Mouse (Mus musculus): ENCODE data around the gene Rhbdd1.

The Rhbdd1 gene

DNA sequence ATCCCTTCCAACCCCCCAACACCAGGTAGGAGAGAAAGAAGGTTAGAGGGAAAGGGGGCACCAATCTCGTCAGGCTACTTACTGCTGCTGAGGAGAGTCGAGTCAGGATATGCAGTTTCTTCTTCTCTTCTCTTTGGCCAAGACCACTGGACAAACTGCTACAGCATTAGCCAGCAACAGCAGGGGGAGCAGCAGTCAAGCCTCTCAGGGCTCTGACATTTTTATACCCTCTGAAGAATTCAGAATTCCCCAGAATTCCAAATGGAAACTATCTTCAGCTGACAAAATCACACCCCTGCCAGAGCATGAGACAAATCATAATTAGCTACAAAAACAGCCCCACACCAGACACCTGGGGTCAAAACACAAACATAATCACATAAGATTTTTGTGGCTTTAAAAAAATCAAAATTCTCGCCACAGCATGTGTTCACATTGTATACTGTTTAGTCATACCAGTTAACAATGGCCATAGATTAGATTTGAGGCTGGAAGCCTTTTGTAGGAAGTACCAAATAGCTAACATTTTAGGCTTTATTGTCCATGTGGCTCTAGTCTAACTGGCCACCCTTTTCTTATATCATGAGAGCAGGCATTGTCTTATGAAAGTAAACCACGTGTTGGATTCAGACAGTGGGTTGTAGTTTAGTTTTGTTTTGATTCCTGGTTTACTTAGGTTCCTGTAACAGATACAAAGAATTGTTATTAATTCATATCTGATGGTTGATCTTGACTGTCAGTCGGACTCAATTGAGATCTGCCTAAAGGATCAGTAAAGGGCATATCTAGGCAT is 55.6 kb downstream of the Rhbdd1 start:
- DNase-seq = peak; percentile 45

DNA sequence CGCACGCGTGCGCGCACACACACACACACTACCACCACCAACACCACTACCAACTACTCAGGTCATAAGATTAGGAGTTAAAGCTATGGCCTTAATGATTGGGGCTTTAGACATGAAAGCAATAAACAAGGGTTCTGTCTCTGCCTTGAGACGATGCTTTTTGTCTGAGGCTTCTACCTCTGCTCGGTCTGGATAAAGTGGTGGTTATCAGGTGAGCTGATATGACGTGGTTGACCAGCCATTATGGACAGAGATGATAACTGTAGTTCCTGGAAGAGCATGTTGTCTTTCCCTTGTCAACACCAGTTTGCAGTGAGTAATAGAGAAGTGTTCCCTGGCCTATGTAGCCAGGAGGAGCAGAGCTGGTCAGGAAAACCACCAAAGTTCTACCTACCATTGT is 57.7 kb downstream of the Rhbdd1 start:
- no peak for DNase-seq

DNA sequence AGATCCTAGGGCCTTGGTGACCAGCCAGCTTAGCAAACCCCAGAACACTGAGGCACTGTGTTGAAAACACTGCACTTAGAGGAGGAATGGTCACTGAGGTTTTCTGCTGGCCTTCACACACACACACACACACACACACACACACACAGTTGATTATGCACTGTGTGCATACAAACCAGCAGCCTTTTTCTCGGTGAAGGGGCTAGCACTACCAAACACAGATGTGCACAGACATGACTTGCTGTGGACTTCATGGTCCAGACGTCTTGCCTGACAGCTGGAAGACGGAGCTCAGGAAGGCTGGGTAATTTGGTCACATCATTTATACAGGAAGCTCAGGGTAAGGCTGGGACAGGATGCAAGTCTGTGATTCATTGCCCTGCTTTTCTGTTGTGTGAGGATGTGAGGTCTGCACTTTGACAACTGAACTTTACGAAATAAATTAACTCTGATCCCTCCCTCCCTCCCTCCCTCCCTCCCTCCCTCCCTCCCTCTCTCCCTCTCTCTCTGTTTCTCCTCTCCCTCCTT is 58.6 kb downstream of the Rhbdd1 start:
- DNase-seq = peak; percentile 20

DNA sequence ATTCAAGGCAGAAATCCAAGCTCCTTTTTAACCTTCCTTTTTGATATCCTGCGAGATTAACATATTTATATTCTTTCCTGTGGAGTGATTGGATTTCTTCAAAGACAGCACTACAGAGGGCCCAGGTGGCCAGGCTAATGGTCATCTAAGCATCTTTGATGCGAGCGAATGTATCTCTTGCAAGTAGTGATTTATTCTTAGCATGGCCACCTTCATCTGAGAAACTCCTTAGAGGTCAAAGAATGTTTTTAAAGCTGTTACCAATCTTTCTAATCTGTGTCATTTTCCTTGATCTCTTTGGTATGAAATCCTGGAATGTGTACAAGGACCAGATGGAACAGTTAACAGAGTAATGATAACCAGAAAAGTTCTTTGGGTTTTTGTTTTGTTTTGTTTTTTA is 59.2 kb downstream of the Rhbdd1 start:
- no peak for DNase-seq

DNA sequence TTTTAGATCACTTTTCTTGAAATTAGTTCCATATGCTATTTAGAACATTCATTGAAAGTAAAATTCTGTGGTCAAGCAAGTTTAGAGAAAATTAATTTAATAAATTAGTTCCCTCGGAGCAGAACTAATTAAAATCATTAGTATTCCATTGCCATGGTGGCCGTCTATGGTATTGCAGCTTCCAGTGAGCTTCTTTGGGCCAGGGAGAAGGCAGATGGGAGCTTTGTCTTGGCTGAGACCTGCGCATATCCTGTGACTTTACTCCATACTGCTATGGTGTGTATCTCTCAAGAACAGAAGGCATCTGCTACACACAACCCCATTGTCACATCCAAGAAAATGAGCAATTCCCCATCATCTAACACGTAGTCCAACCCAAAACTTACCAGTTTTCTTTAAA is 65.7 kb downstream of the Rhbdd1 start:
- no peak for DNase-seq

DNA sequence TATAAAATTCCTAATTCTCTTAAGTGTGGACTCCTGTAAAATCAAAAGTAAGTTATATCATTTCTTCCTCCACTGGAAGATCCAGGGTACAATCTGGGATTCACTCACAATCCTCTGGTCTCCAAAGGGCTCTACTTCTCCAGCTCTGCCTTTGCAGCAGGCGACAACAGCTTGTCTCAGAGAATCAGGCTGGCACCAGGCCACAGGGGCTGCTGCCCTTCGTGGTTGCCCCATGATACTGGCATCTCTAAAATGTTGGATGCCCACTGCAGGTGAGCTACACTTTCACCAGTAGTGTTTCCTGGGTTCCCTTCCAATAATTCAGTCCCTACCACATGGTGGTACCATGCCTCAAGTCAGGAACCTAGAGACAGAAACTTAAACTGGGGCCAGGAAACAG is 67.9 kb downstream of the Rhbdd1 start:
- no peak for DNase-seq

DNA sequence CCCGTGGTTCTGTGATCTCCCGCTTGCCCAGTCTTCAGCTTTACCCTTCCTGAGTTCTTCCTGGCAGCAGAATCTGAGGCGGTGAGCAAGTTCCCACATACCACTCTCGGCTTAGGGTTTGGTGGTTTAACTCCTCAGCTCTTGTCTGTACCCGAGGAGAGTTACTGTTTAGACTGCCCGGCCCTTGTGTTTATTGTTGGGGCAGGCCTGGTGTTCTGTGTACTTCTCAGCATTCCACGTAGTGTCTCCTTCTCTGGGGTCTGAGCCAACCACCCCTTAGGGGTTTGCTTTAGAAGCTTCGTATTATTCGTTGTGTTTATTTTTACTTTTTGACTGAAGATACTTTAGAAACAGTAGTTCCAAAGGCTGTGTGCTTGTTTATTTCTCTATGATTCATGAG is 68.8 kb downstream of the Rhbdd1 start:
- no peak for DNase-seq

DNA sequence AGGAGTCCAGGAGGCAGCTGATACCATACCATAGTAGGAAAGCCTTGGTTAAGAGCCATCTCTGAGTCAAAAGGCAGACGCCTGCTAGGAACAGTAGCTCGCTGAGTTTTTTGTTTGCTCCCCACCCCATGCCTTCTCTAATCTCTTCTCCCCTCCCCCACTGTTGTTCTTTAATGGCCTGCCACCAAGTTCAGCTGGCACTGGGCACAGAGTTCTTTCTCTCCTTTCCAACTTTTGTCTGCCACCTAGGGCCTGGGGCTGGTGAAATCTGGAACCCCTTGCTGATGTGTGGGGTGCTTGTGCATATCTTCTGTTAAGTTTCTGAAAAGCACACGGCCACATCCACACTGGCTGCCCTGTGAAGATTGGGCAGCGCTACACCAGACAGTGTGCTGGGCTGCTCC is 69.6 kb downstream of the Rhbdd1 start:
- DNase-seq = no peak

DNA sequence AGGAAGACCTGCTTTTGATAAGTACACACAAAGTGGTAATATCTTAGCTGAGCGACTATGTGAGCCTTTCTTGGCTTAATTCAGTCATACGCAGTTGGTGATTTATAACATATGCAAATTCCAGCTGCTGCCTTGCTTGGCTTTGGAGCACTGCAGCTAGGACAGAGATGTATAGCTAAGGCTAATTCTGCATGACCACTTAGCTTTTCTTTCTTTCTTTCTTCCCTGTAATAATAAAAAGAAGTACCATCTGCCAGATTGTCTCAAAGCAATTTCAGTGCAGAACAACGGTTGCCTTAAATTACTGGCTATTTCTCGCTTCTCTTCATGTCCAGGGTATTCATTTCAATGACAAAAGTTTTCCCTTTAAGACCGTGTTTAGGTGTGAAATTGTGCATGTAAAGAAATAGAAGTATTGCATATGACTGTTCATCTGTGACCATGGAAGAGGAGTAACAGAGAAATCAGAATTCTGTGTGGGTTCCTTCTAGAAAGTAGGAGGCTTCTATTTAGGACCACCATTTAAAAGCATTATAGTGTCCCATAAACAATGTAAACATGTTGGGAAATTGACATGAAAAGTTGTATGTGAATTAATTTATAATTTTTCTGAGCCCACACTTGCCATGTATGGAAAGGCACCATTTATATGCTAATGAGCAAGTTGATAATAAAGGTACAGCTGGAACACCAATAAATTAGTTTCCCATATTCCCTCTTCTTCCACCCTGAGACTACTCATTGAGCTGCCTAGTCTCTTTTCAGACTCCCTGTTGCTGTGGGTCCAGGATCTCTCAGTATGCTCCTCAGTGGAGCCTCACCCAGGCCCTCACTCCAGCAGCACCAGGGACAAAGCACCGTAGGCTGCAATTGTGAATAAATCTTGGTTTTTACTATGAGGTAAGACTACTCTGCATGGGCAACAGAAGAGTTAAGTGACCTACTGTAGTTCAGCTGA is 70.8 kb downstream of the Rhbdd1 start:
- DNase-seq = no peak

DNA sequence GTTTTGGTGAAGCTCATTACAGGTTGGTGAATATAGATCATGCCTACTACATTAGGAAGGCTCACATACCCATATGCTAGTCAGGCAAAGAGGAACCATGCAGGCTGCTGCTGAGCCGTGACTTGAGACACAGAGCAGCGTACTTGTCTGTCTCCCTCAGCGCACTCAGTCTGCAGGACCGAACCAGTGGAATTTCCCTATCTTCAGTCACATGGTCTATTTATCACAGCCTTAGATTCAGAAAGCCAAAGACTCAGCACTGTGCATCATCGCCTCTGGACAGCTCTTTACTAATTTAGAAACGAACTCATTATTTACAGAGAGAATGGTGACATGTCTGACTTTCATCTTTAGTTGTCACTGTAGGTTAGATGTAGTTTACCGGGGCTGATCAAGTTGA is 73.1 kb downstream of the Rhbdd1 start:
- DNase-seq = no peak

DNA sequence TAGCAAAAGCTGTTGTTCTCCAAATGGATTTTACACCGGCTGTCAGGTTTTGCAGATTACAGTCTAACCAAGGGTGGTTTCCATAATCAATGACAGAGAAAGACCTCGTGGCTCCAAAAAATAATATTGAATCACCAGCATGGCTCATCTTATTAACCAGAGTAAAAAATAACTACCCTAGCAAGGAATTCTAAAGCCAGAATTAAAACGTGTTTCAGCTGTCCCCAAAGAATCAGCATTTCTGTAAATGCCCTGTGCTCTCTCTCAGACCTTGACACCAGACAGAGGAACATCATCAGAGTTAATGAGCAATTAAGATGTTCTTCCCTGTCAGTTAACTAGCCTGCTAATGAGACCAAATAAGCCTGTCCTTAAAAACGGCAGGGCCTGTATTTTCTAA is 79.1 kb downstream of the Rhbdd1 start:
- no peak for DNase-seq

DNA sequence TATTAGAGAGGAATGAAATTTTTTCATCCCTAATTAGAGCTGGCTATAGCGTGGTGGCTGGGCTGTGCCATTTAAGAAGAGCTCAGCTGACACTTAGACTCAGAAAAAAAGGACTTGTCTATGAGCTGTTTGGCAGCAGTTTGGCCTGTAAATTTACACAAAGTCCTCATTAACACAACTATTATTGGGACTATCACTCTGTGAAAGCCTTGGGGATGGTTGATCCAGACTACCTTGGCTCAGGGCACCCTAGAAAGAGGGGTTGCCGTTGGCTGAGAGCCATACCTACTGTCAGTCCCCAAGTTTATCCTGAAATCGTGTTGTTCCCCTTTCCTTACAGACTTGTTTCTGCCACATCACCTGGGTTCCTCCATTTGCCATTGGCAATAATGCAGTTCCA is 91.5 kb downstream of the Rhbdd1 start:
- no peak for DNase-seq

DNA sequence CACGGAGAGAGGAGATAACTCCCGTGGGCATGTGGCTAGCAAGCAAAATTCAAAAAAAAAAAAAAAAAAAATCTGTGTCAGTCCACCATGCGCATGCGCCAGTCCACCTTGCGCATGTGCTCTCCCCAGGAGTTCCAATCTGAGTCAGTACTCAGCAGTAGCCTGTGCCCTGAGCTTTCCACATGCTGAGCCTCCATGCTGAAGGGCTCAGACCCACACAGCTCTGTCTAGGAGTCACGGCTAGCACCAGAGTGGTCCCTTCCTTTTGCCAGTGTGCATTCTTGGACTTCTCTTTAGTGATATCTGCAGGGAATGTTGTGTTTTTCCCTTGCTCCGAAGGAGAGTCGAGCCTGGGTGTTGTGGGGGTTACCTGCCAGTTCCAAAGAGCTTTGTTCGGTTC is 93.0 kb downstream of the Rhbdd1 start:
- DNase-seq = no peak

DNA sequence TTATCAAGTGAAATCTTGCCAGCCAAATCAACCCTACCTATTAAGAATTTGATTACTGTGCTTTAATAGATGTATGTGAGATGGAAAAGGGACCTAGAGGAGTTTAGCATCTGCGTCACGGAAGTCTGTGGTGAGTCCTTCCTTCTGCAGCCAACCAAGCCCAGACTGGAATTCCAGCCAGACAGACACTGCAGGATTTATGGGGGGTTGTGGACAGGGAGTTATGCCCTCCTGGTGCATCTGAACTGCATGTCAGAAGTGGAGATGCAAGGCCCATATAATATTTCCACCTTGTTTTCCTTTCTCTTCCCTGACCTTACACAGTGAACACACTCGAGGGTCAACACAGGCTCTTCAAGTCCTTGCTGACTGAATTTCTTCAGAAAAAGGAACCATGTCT is 94.3 kb downstream of the Rhbdd1 start:
- DNase-seq = no peak

DNA sequence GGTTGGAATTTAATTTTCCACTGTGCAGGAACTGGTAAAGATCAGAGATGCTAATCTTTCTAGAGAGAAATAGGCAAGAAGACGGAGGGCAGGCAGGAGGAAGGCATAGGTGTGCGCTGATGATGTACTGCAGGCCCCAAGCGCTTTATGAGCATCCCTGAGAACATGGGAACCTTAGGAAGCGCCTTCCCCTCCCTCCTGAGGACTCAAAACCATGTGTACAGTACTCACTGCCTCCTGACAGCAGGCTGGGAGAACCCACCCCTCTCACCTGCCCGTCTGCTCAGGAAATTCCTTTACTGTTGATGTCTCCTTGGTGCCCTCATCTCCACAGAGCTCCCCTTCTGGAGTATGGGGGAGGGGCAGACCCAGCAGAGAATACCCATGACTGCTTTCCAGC is 95.3 kb downstream of the Rhbdd1 start:
- no peak for DNase-seq

DNA sequence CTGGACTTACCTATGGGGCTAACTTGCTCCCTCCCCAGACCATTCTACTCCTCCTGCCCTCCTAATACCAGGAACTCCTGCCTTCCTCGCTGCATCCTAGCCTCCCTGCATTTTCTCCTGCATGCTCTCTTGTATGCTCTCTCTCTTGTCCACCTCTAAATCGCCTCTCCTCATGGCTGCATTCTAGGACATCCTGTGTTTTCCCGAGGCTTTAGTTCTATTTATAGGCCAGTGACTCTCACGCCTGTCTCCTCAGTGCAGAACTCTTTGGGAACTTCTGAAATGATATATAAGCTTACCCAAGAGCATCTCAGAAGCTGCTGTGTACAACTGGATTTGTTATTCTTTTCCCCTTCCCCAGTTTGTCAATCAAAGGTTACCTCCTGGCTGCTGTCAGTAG is 95.8 kb downstream of the Rhbdd1 start:
- no peak for DNase-seq

DNA sequence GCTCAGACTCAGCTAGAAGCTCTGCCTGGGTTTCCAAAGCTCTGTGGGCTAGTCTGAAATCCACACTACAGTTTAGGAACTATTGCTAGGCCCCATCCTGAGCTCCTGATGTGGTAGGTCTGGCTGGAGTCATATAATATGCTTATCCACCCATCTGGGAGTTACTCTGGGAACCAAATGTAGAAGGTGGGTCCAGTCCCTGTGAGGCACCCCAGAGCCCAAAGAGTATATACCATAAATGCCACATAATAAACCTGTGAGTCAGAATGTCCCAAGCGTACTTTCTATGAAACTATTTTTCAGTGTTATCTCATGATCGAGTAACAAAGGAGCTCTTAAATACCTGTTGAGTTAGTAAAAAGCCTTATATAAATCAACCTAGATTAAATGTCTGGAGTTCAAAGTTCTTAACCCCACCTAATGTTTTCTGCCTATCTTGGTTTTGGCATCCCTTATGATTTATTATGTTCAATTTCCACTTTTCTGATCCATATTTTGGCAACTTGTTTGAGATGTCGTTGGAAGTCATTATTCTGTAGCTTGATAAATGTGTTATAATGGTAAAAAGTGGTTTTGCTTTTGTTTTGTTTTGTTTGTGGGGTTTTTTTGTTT is 98.3 kb downstream of the Rhbdd1 start:
- DNase-seq = no peak

DNA sequence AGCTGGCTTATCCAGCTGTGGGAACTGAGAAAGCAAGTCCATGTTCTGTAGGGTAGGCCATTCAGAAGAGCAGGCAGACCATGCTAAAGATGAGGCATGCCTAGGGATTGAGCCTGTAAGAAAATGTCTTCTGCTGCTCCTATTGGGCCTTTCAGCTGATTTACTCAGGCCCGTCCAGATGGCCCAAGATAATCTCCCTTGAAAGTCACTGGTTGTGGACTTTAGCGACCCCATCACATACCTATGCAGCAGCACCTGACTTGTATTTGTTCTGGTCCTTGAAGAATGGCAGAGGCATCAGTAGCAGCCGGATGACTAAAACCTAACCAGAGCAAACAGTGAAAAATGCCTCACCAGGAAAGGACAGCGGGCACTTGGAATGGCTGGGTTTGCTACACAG is 99.4 kb downstream of the Rhbdd1 start:
- DNase-seq = no peak

DNA sequence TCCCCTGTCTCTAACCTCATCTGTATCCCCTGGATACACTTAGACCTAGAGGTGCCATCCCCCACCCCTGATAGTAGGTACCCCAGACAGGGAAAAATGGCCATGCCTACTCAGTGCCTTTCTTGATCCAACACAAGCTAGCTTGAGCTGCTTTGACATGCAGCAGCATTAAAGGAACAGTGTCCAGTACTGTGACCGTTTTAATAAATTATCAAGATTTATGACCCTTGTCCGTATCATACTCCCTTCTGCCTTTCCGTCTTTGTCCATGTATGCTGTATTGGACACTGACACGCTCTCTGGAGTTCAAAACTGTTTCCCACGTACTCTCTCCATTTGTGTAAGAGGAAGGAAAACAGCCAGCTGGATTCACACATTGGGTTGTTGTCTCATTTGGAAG is 111.5 kb downstream of the Rhbdd1 start:
- DNase-seq = no peak

DNA sequence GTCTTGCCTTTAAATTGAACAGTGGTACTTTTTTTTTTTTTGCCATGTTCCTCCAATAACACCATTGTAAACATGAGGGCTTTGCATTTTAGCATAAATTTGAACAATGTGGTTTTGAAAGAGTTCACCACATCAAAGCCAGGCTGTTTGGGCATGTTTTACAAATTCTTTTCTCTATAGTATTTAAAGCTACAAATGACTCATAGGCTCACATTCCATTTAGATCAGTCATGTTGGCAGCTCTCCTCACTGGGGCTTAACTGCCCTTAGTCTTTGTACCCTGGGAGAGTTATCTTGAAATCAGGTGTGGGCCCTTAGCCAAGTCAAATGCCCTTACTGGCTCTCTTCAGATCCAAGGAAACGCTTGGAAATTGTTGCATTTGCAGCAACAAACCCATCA is 112.8 kb downstream of the Rhbdd1 start:
- DNase-seq = peak; percentile 71

DNA sequence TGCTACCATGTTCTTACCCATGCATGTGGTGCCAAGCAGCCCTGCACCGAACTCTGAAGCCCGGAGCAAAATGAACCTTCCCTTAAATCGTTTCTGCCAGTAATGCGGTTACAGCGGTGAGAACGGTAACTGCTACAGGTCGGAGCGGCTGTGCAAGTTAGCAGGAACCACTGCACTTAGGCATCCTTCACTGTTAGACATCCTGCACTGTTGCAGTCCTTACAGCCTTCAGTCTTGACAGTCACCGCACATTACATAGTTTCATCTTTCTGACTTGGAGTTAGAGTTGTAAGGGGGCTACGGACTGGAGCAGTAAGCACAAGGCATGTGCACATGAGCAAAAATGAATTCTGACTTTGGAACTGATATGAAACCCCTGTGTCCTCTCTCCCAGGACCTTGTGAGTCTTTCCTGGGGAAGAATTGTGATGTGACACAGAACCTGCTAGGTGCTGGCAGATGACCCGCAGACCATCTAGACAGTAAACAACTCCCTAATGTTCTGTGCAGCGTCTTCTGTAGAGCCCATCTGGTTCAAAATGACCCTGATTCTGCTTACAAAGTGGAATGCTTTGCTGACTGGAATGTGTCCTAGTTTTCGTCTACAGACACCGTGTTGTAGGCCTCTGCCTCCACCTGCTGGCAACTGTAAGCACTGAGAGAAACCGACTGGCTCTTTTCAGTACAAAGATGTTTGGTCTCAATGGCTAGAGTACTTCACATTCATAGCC is 116.8 kb downstream of the Rhbdd1 start:
- DNase-seq = peak; percentile 87

DNA sequence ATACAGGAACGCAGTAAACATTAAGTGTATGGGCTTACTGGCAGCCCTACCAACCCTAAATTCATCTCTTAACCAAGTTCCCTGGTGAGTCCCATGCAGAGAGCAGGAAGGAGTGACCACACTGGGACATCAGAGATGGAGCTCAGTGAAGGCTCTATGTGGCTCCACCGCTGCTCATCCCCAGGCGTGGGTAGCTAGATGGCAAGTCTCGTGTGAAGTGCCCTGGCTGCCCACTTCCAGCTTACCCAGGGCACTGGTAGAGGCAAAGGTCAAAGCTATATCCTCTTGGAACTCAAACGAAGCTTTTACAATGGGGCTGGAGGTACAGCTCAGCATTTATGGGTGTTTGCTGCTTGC is 117.4 kb downstream of the Rhbdd1 start:
- no peak for DNase-seq

DNA sequence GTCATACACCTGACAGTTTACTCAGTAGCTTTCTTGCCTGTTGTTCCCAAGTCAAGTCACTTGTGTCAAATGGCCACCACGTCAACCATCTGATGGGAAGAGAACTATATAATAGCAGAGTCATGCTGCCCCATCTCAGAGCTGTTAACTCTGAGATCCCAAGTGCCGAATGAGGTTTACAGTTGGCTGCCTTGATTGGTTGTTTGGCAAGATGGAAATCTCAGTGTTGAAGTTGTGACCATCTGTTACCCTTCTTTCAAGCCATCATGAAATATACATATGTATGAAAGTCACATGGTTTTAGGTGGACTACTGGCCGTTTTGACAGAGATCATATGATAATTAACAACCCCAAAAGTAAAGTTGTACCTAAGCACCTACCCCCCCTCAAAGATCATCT is 121.0 kb downstream of the Rhbdd1 start:
- DNase-seq = no peak

Measured in kidney, postnatal 10 days (tissue).